Mouse (Mus musculus): ENCODE results near the gene Mvb12a. TPM values are rescaled to one million over a fixed set of nuclear protein-coding genes. Genes with fewer than 3 reads are reported as not detected.
A peak's percentile ranks its signal among the peaks of the same experiment; 100 is the strongest.
"Not testable (repeated sequence)": the region's sequence is repeated elsewhere in the genome, so short reads cannot be mapped to it uniquely, and the experiment has no call there.

The Mvb12a gene
- polyA plus RNA-seq, 1 experiment = 251 TPM

GRCm38 (mm10) chr8:71513018-71513754, 29.5 kb upstream of the Mvb12a start:
- no peaks in the 10 kb centered on the region for H3K4me1 ChIP-seq (ENCODE audit: control insufficient read depth, insufficient read depth, insufficient read length, low read length)
- H3K36me3 ChIP-seq (ENCODE audit: control insufficient read depth, insufficient read depth, low read length) = no peaks in the 10 kb centered on the region
- H3K27me3 ChIP-seq (ENCODE audit: control insufficient read depth, insufficient read depth, low read length) = 0 out of 2 replicates have a peak, but pooled peaks cover 2% of the 10 kb centered on the region
- H3K27ac ChIP-seq (ENCODE audit: insufficient read depth, low read depth, low read length) = no peak overlapping the region
- H3K4me3 ChIP-seq (ENCODE audit: low read depth, low read length) = no peak overlapping the region
- WGBS = 54% methylated on average over 15 of the region's 15 CpGs
- TF ChIP-seq CTCF (IDR thresholded peaks at IDR 0.05; ENCODE audit: extremely low read depth, insufficient read length, insufficient replicate concordance, low read depth, low read length) (no peak), POLR2A (IDR thresholded peaks at IDR 0.05; ENCODE audit: low read depth, low read length) (no peak)

GRCm38 (mm10) chr8:71515043-71515442, 27.7 kb upstream of the Mvb12a start:
- Histone ChIP-seq H3K27ac (ENCODE audit: insufficient read depth, low read depth, low read length) (no peak overlapping the region), H3K27me3 (ENCODE audit: control insufficient read depth, insufficient read depth, low read length) (no peaks in the 10 kb centered on the region), H3K4me1 (ENCODE audit: control insufficient read depth, insufficient read depth, insufficient read length, low read length) (0 out of 2 replicates have a peak, but pooled peaks cover 4% of the 10 kb centered on the region), H3K36me3 (ENCODE audit: control insufficient read depth, insufficient read depth, low read length) (no peaks in the 10 kb centered on the region), H3K4me3 (ENCODE audit: low read depth, low read length) (no peak overlapping the region)
- no peak for TF ChIP-seq POLR2A (IDR thresholded peaks at IDR 0.05; ENCODE audit: low read depth, low read length)
- TF ChIP-seq CTCF (IDR thresholded peaks at IDR 0.05; ENCODE audit: extremely low read depth, insufficient read length, insufficient replicate concordance, low read depth, low read length) = no peak
- 59% methylated on average over 5 of the region's 5 CpGs for WGBS

GRCm38 (mm10) chr8:71516786-71517185, 25.9 kb upstream of the Mvb12a start:
- H3K4me1 ChIP-seq (ENCODE audit: control insufficient read depth, insufficient read depth, insufficient read length, low read length) = 0 out of 2 replicates have a peak, but pooled peaks cover 4% of the 10 kb centered on the region
- H3K36me3 ChIP-seq (ENCODE audit: control insufficient read depth, insufficient read depth, low read length) = no peaks in the 10 kb centered on the region
- H3K4me3 ChIP-seq (ENCODE audit: low read depth, low read length) = no peak overlapping the region
- 0 out of 2 replicates have a peak, but pooled peaks cover 3% of the 10 kb centered on the region for H3K27me3 ChIP-seq (ENCODE audit: control insufficient read depth, insufficient read depth, low read length)
- WGBS = 19% methylated on average over 6 of the region's 6 CpGs
- H3K27ac ChIP-seq (ENCODE audit: insufficient read depth, low read depth, low read length) = no peak overlapping the region
- no peak for TF ChIP-seq CTCF (IDR thresholded peaks at IDR 0.05; ENCODE audit: extremely low read depth, insufficient read length, insufficient replicate concordance, low read depth, low read length)
- no peak for TF ChIP-seq POLR2A (IDR thresholded peaks at IDR 0.05; ENCODE audit: low read depth, low read length)

GRCm38 (mm10) chr8:71519037-71519825, 23.5 kb upstream of the Mvb12a start:
- H3K27ac ChIP-seq (ENCODE audit: insufficient read depth, low read depth, low read length); H3K36me3 ChIP-seq (ENCODE audit: control insufficient read depth, insufficient read depth, low read length); H3K27me3 ChIP-seq (ENCODE audit: control insufficient read depth, insufficient read depth, low read length); H3K4me3 ChIP-seq (ENCODE audit: low read depth, low read length); H3K4me1 ChIP-seq (ENCODE audit: control insufficient read depth, insufficient read depth, insufficient read length, low read length): not testable (repeated sequence)
- 21% methylated on average over 10 of the region's 10 CpGs for WGBS
- peak; percentile 54; the same call in 1 of the 2 replicates for TF ChIP-seq CTCF (IDR thresholded peaks at IDR 0.05; ENCODE audit: extremely low read depth, insufficient read length, insufficient replicate concordance, low read depth, low read length)

- H3K27ac ChIP-seq (ENCODE audit: insufficient read depth, low read depth, low read length) = no peak overlapping the region
- peaks cover 5% of the 10 kb centered on the region; the same call in 1 of the 2 replicates for H3K4me1 ChIP-seq (ENCODE audit: control insufficient read depth, insufficient read depth, insufficient read length, low read length)
- TF ChIP-seq CTCF (IDR thresholded peaks at IDR 0.05; ENCODE audit: extremely low read depth, insufficient read length, insufficient replicate concordance, low read depth, low read length) (peak; percentile 83), POLR2A (IDR thresholded peaks at IDR 0.05; ENCODE audit: low read depth, low read length) (no peak)
- H3K4me3 ChIP-seq (ENCODE audit: low read depth, low read length) = no peak overlapping the region
- H3K27me3 ChIP-seq (ENCODE audit: control insufficient read depth, insufficient read depth, low read length) = peaks cover 19% of the 10 kb centered on the region
- no peaks in the 10 kb centered on the region for H3K36me3 ChIP-seq (ENCODE audit: control insufficient read depth, insufficient read depth, low read length)
- WGBS = 1% methylated on average over 17 of the region's 17 CpGs
These were observed 21.1 kb upstream of the Mvb12a start for GRCm38 (mm10) chr8:71521634-71522033.

GRCm38 (mm10) chr8:71525226-71526050, 17.3 kb upstream of the Mvb12a start, which contains the start of gene Ccdc194:
Gene Ccdc194 (minus strand): TSS chr8:71525711.
- Histone ChIP-seq H3K27ac (ENCODE audit: insufficient read depth, low read depth, low read length) (no peak within 1 kb of the TSS), H3K36me3 (ENCODE audit: control insufficient read depth, insufficient read depth, low read length) (no peaks in the 10 kb centered on the region), H3K4me3 (ENCODE audit: low read depth, low read length) (no peak within 1 kb of the TSS), H3K27me3 (ENCODE audit: control insufficient read depth, insufficient read depth, low read length) (peaks cover 23% of the 10 kb centered on the region), H3K4me1 (ENCODE audit: control insufficient read depth, insufficient read depth, insufficient read length, low read length) (peaks cover 2% of the 10 kb centered on the region; the same call in 1 of the 2 replicates)
- WGBS = 27% methylated on average over 46 of the region's 46 CpGs
- TF ChIP-seq CTCF (IDR thresholded peaks at IDR 0.05; ENCODE audit: extremely low read depth, insufficient read length, insufficient replicate concordance, low read depth, low read length) (no peak), POLR2A (IDR thresholded peaks at IDR 0.05; ENCODE audit: low read depth, low read length) (no peak)
